ENCODE assay signal across 18 mouse cellular contexts in genomic region chr7:31036917-31037316, GRCm38 (mm10). TPM values are rescaled to one million over a fixed set of nuclear protein-coding genes. Genes with fewer than 3 reads are reported as not detected.
DNase-seq lines count a peak whose midpoint lies in the region; ATAC-seq and TF ChIP-seq lines count a peak whose summit lies in the region.
"Had no signal": no experiment of that assay in that cellular context is flagged by ENCODE, and none has a peak within 500 bp of the region (broad histone marks: within the 10 kb centered on the region; RNA-seq: fewer than 3 reads in every experiment).

No protein-coding gene starts in this region.

- H3K27ac ChIP-seq in layer of hippocampus, adult 2 months = no peak overlapping the region
- H3K27ac ChIP-seq: embryonic facial prominence, embryonic 12.5 days; left cerebral cortex, adult 2 months; limb, embryonic 13.5 days; lung, embryonic 15.5 days; stomach, postnatal 0 days had no signal

- TF ChIP-seq CTCF in layer of hippocampus, adult 2 months (conservative IDR thresholded peaks at IDR 0.05) = no peak

- peak; percentile 69 for ATAC-seq in megakaryocyte progenitor cell, adult 5-6 weeks (replicated peaks; ENCODE audit: poor library complexity)
- ATAC-seq: hindbrain, embryonic 16.5 days had no signal

- H3K4me3 ChIP-seq in layer of hippocampus, adult 2 months = no peak overlapping the region
- H3K4me3 ChIP-seq: embryonic facial prominence, embryonic 12.5 days; left cerebral cortex, adult 2 months; limb, embryonic 13.5 days; lung, embryonic 15.5 days had no signal

- DNase-seq in 416B (ENCODE audit: low read depth) = peak; percentile 96
- DNase-seq in CD4-positive helper T cell, adult 2 months (ENCODE audit: low read depth, low spot score) = peak; percentile 73
- peak; percentile 39 for DNase-seq in T-cell, adult 2 months (ENCODE audit: low spot score)
- DNase-seq in layer of hippocampus, adult 2 months (ENCODE audit: low spot score in 2 of 2) = no peak
- DNase-seq in kidney, postnatal 36 days = no peak
- no peak for DNase-seq in adrenal gland, adult (ENCODE audit: inconsistent age in 2 of 2, low spot score in 1 of 2)
- DNase-seq: adrenal gland, adult 8-10 months; cerebellum, postnatal 14 days; heart, postnatal 10 days; kidney, adult 9 months; midbrain, embryonic 14.5 days had no signal

RNA-seq across cellular contexts. Expression of gene Fxyd5, which starts 5.4 kb away (rescaled TPM):
- total RNA-seq in megakaryocyte progenitor cell, adult 5-6 weeks (2015) = 389 and 471 TPM in 2 replicates
- total RNA-seq in megakaryocyte progenitor cell, adult 5-6 weeks (2017) = 244 and 257 TPM in 2 replicates
- 10 to 100 TPM; 17.3 to 26.9 TPM for total RNA-seq in layer of hippocampus, adult 2 months (2021)

RNA-seq across cellular contexts. Expression of gene Fxyd7, which starts 14.3 kb away (rescaled TPM):
- not detected in 2 replicates for total RNA-seq in megakaryocyte progenitor cell, adult 5-6 weeks (2015)
- not detected in 2 replicates for total RNA-seq in megakaryocyte progenitor cell, adult 5-6 weeks (2017)
- 100 to 1,000 TPM; 117 to 121 TPM for total RNA-seq in layer of hippocampus, adult 2 months (2021)

RNA-seq across cellular contexts. Expression of gene Fxyd1, which starts 20.1 kb away (rescaled TPM):
- not detected in 2 replicates for total RNA-seq in megakaryocyte progenitor cell, adult 5-6 weeks (2015)
- not detected in 2 replicates for total RNA-seq in megakaryocyte progenitor cell, adult 5-6 weeks (2017)
- total RNA-seq in layer of hippocampus, adult 2 months (2021) = 100 to 1,000 TPM in 1 of 2 experiments, 10 to 100 TPM in 1; 90.9 to 114 TPM

RNA-seq across cellular contexts. Expression of gene Lgi4, which starts 22.2 kb away (rescaled TPM):
- total RNA-seq in megakaryocyte progenitor cell, adult 5-6 weeks (2015) = 0.57 TPM in 1 of 2 replicates, not detected in the other
- total RNA-seq in megakaryocyte progenitor cell, adult 5-6 weeks (2017) = 0.10 TPM in 1 of 2 replicates, not detected in the other
- 10 to 100 TPM; 37.9 to 41.9 TPM for total RNA-seq in layer of hippocampus, adult 2 months (2021)

RNA-seq across cellular contexts. Expression of gene Fxyd3, which starts 39.6 kb away (rescaled TPM):
- total RNA-seq in megakaryocyte progenitor cell, adult 5-6 weeks (2015) = not detected in 2 replicates
- total RNA-seq in megakaryocyte progenitor cell, adult 5-6 weeks (2017) = not detected in 2 replicates
- total RNA-seq in layer of hippocampus, adult 2 months (2021) = 1 to 10 TPM in 1 of 2 experiments, not detected in 1; 1.7 TPM
- total RNA-seq: left cerebral cortex, adult 2 months had no signal

Comparison
In these comparisons a context has a peak if more than half of its experiments do, and no peak if none do; other contexts are left out.
1. DNase-seq: peak in 416B (single experiment), CD4-positive helper T cell, adult 2 months (single experiment) and T-cell, adult 2 months (single experiment); none in layer of hippocampus, adult 2 months (0 of 2), kidney, postnatal 36 days (0 of 2) and adrenal gland, adult (0 of 2).
2. RNA of gene Fxyd5, which starts 5.4 kb away (total RNA-seq): 244 to 471 TPM in megakaryocyte progenitor cell, adult 5-6 weeks; 17.3 to 26.9 TPM in layer of hippocampus, adult 2 months; every median in the first group is over 4 times any median in the second.
3. RNA of gene Fxyd7, which starts 14.3 kb away (total RNA-seq): 117 to 121 TPM in layer of hippocampus, adult 2 months; not detected in megakaryocyte progenitor cell, adult 5-6 weeks; every median in the first group is over 100 times any median in the second.
4. RNA of gene Fxyd1, which starts 20.1 kb away (total RNA-seq): 90.9 to 114 TPM in layer of hippocampus, adult 2 months; not detected in megakaryocyte progenitor cell, adult 5-6 weeks; every median in the first group is over 10 times any median in the second.